Mouse (Mus musculus) limb, embryonic 10.5 days (tissue): ENCODE measurements around the gene Npm3. TPM values are rescaled to one million over a fixed set of nuclear protein-coding genes. Genes with fewer than 3 reads are reported as not detected.

Experiments used
- DNase-seq: peaks from one replicate; pipeline ENCODE4 v3.0.0-alpha.2; 2017; ENCODE audit warnings: low spot score
- H3K27ac ChIP-seq: fragments of 300-500 bp; sonication (generic); 2 replicates; pipeline ENCODE4 v1.5.1; 2016; ENCODE audit warnings: mild to moderate bottlenecking
- H3K27me3 ChIP-seq: fragments of 300-500 bp; sonication (generic); 2 replicates; pipeline ENCODE4 v1.6.1; 2016; ENCODE audit warnings: low read depth, mild to moderate bottlenecking; ENCODE audit not compliant: poor library complexity, severe bottlenecking
- H3K36me3 ChIP-seq: fragments of 300-500 bp; sonication (generic); 2 replicates; pipeline ENCODE4 v1.6.1; 2016; ENCODE audit warnings: mild to moderate bottlenecking, moderate library complexity
- H3K4me1 ChIP-seq: fragments of 300-500 bp; sonication (generic); 2 replicates; pipeline ENCODE4 v1.6.1; 2016
- H3K4me3 ChIP-seq: fragments of 300-500 bp; sonication (generic); 2 replicates; pipeline ENCODE4 v1.5.1; 2016; ENCODE audit warnings: mild to moderate bottlenecking, moderate library complexity
- H3K9me3 ChIP-seq: fragments of 300-500 bp; sonication (generic); replicated peaks from 2 replicates; pipeline ENCODE4 v1.6.1; 2016; ENCODE audit warnings: mild to moderate bottlenecking
- WGBS: fragments of 180-500 bp; shearing (Covaris S2); methylation state at CpG from one replicate; pipeline ENCODE4 v1.1.7; 2016; 5-methylcytosine and 5-hydroxymethylcytosine counted together
- polyA plus RNA-seq: library from polyadenylated mRNA; unstranded; fragments of >200 nt; fragmentation: Nextera tagmentation; extraction: Ambion mirVana; gene quantifications from 2 replicates; pipeline ENCODE4 v1.2.1, GENCODE M21; 2016

The Npm3 gene
- polyA plus RNA-seq, 1 experiment from 2014 or later, result 13.3 TPM

DNA sequence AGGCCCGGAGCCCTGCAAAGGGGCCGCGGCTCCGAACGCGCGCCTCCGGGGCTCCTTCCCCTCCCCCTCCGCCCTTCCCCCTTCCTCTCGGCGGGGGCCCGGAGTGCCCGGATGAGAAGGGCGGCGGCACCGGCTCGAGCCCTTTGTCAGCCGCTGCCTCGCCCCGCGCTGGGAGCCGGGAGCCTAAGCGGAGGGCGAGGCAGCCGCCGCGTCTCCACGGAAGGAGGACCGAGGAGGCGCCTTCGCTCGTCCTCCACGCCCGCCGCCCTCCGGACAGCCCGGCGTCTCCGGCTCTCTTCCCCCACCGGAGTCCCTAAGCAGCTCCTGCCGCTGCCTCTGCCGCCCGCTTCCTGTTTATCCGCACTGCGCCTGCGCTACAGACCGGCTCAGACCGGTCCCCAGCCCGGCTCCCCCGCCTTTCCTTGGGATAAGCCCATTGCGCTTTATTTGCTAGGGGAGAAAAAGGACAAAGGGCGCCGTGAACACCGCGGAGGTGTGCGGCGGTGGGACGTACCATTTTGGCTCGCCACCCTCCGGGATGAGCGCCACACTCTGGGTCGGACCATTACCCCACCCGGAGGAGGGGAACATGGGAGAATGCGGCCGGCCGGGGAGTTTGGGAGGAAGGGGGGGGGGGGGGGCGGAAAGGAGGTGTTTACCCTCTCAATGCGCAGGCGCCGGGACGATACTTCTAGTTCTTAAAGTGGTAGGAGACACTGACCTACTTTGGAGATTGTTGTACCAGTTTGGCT is 34.0 kb upstream of the Npm3 start, which contains the start of gene Mgea5:
Gene Mgea5 (minus strand): TSS at position 657 of the 752 bp plus-strand sequence.
- DNase-seq, result peak; percentile 98
- Histone ChIP-seq H3K4me3 (peak within 1 kb of the TSS; percentile 84), H3K27me3 (no peaks in the 10 kb centered on the region), H3K36me3 (peaks cover 33% of the 10 kb centered on the region), H3K4me1 (peaks cover 25% of the 10 kb centered on the region), H3K9me3 (no peaks in the 10 kb centered on the region), H3K27ac (peak within 1 kb of the TSS; percentile 95)
- under 1% methylated on average over 69 of the region's 71 CpGs for WGBS

GRCm38 (mm10) chr19:45782315-45783001 is 33.1 kb upstream of the Npm3 start:
- peak overlapping the region; percentile 95 for H3K27ac ChIP-seq
- H3K4me3 ChIP-seq, result peak overlapping the region; percentile 84
- WGBS, result under 1% methylated on average over 36 of the region's 36 CpGs
- peaks cover 25% of the 10 kb centered on the region for H3K4me1 ChIP-seq
- DNase-seq, result peak; percentile 76
- H3K27me3 ChIP-seq, result no peaks in the 10 kb centered on the region
- H3K36me3 ChIP-seq, result peaks cover 42% of the 10 kb centered on the region
- no peaks in the 10 kb centered on the region for H3K9me3 ChIP-seq

DNA sequence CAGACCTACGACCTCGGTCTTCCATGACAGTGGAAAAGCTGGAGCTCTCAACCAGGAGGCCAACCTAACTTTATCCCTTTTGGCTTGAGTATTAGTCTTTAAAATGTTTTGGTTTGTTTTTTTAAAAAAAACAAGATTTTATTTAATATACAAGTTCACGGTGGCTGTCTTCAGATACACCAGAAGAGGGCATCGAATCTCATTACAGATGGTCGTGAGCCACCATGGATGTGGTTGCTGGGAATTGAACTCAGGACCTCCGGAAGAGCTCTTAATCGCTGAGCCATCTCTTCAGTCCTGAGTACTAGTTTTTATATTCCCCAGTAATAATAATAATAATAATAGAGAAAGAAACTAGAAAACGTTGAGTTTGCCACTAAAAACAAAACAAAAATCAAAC is 32.3 kb upstream of the Npm3 start:
- Histone ChIP-seq H3K4me1 (peaks cover 25% of the 10 kb centered on the region), H3K27ac (no peak overlapping the region), H3K27me3 (no peaks in the 10 kb centered on the region), H3K36me3 (peaks cover 50% of the 10 kb centered on the region), H3K9me3 (no peaks in the 10 kb centered on the region), H3K4me3 (peak overlapping the region; percentile 84)
- 73% methylated on average over 8 of the region's 8 CpGs for WGBS
- no peak for DNase-seq

DNA sequence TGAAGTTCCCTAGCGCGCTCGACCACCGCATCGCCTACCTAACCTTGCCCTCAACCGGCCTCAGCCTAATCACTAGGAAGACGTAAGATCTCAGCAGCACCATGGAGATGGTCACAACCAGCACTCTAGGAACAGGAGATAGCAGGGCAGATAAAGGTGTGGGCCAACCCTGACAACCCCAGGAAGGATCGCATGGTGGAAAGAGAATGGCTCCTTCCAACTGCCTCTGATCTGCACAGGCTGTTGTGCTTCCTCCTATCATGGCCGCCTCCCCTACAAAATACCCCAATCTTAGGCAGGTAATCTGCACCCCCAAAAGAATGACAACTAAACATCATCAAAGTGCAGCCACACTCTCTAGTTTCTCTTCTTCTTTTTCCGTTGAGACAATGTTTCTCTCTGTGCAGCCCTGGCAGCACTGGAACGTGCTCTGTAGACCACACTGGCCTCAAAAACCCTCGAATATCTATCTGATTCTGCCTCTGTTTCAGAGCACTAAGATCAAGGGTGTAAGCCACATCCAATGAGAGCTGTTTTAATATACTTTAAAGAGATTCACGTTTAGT is 31.0 kb upstream of the Npm3 start:
- Histone ChIP-seq H3K9me3 (no peaks in the 10 kb centered on the region), H3K4me3 (peak overlapping the region; percentile 84; the same call in 1 of the 2 replicates), H3K36me3 (peaks cover 63% of the 10 kb centered on the region), H3K4me1 (peaks cover 25% of the 10 kb centered on the region), H3K27ac (no peak overlapping the region), H3K27me3 (no peaks in the 10 kb centered on the region)
- WGBS, result 91% methylated on average over 13 of the region's 13 CpGs
- DNase-seq, result no peak

GRCm38 (mm10) chr19:45775486-45775885 is 26.1 kb upstream of the Npm3 start:
- no peak for DNase-seq
- Histone ChIP-seq H3K27me3 (no peaks in the 10 kb centered on the region), H3K27ac (no peak overlapping the region), H3K4me1 (peaks cover 3% of the 10 kb centered on the region), H3K9me3 (no peaks in the 10 kb centered on the region), H3K4me3 (no peak overlapping the region), H3K36me3 (peaks cover 100% of the 10 kb centered on the region)
- WGBS, result 77% methylated on average over 2 of the region's 2 CpGs

DNA sequence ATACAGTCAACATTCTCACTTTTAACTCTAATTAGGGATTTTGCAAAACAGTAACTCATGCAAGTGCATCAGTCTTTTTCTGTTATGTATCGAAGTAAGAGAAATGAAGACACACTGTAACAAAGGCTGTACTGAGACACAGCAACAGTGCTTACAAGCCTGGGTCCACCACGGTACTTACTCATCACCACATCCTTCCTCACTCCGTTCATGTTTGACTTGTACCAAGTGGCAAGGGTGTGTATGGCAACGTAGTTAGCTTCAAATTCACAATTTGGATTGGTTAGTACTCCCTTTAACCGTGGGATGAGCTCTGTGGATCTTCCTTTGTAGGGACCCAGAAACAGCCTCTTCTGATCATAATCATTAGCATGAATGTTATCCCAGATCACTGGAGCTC is 22.1 kb upstream of the Npm3 start:
- Histone ChIP-seq H3K27ac (no peak overlapping the region), H3K4me3 (no peak overlapping the region), H3K27me3 (no peaks in the 10 kb centered on the region), H3K9me3 (no peaks in the 10 kb centered on the region), H3K36me3 (peaks cover 100% of the 10 kb centered on the region), H3K4me1 (no peaks in the 10 kb centered on the region)
- 96% methylated on average over 5 of the region's 5 CpGs for WGBS
- no peak for DNase-seq

DNA sequence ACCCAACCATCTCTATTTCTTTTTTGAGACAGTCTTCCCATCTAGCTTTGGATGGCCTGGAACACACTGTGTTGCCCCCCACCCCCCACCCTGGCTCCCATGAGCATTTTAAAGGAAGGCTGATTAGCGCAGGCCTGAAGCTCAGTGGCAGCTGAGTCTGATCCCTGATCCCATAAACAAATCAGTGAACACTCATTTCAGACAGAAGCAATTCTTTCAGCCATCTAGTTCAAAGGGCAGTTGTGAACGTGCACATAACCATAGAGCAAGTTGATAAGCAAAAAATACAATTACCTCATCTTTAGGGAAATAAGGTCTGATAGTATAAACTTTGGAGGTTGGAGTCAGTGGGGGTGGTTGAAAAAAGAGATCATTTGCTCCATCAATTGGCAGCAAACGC is 11.4 kb upstream of the Npm3 start:
- DNase-seq, result no peak
- no peaks in the 10 kb centered on the region for H3K4me1 ChIP-seq
- no peak overlapping the region for H3K4me3 ChIP-seq
- no peaks in the 10 kb centered on the region for H3K9me3 ChIP-seq
- no peaks in the 10 kb centered on the region for H3K27me3 ChIP-seq
- peaks cover 96% of the 10 kb centered on the region for H3K36me3 ChIP-seq
- no peak overlapping the region for H3K27ac ChIP-seq
- WGBS, result 90% methylated on average over 3 of the region's 3 CpGs

- Histone ChIP-seq H3K4me1 (no peaks in the 10 kb centered on the region), H3K36me3 (peaks cover 96% of the 10 kb centered on the region), H3K27ac (no peak overlapping the region), H3K27me3 (no peaks in the 10 kb centered on the region), H3K4me3 (no peak overlapping the region), H3K9me3 (no peaks in the 10 kb centered on the region)
- DNase-seq, result no peak
- 95% methylated on average over 5 of the region's 5 CpGs for WGBS
These were observed 9.3 kb upstream of the Npm3 start for GRCm38 (mm10) chr19:45758671-45759070.

- no peak for DNase-seq
- Histone ChIP-seq H3K4me1 (peaks cover 14% of the 10 kb centered on the region), H3K36me3 (peaks cover 82% of the 10 kb centered on the region), H3K4me3 (no peak overlapping the region), H3K9me3 (no peaks in the 10 kb centered on the region), H3K27me3 (no peaks in the 10 kb centered on the region), H3K27ac (no peak overlapping the region)
- WGBS, result 97% methylated on average over 3 of the region's 3 CpGs
These were observed 4.2 kb upstream of the Npm3 start for GRCm38 (mm10) chr19:45753551-45753950.

DNA sequence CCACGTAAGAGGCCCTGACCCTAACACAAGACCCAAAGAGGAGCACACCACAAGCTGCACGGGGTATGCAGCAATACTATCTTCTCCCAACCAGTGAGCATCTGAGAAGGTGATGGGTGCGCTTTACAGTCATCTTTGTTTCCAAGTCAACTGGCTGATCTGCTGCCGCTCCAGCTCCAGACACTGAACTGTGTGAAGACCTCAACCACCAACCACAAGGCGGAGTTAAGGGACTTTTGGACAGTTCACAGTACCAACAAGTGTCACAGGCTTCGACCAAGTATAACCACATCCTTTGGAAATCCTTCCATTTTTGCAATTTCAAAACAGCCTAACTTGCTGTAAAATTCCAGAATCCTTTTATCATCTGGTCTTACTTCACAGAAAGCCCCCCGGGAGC is 2.5 kb upstream of the Npm3 start:
- Histone ChIP-seq H3K27ac (no peak overlapping the region), H3K36me3 (peaks cover 72% of the 10 kb centered on the region), H3K27me3 (peaks cover 5% of the 10 kb centered on the region; the same call in 1 of the 2 replicates), H3K9me3 (no peaks in the 10 kb centered on the region), H3K4me1 (peaks cover 27% of the 10 kb centered on the region), H3K4me3 (no peak overlapping the region)
- WGBS, result 93% methylated on average over 7 of the region's 7 CpGs
- DNase-seq, result no peak

GRCm38 (mm10) chr19:45748691-45749242 is 624 bp downstream of the Npm3 start:
- H3K4me1 ChIP-seq, result peaks cover 43% of the 10 kb centered on the region
- H3K27me3 ChIP-seq, result peaks cover 36% of the 10 kb centered on the region
- peaks cover 42% of the 10 kb centered on the region for H3K36me3 ChIP-seq
- WGBS, result 2% methylated on average over 33 of the region's 33 CpGs
- DNase-seq, result peak; percentile 58
- H3K4me3 ChIP-seq, result peak overlapping the region; percentile 94
- H3K27ac ChIP-seq, result peak overlapping the region; percentile 90
- H3K9me3 ChIP-seq, result no peaks in the 10 kb centered on the region

DNA sequence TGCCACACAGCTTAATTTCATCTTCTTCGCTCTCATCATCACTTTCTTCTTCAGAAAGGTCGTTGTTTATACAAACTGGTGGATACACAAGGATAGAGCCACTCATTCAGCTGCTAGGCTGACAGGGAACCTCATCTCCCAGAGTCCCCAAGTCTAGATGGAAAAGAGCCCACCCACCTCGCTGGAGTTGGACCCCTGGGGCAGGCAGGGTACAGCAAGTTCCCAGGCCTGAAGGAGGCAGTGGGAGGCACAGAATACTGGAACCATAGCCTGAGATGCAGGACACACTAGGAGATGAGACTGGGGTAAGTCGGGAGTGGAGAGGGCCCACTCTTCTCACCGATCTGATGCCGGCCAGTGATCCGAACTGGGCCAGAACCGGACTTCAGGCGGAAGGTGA is 1.2 kb downstream of the Npm3 start:
- H3K36me3 ChIP-seq, result peaks cover 36% of the 10 kb centered on the region
- WGBS, result 53% methylated on average over 9 of the region's 9 CpGs
- H3K9me3 ChIP-seq, result no peaks in the 10 kb centered on the region
- DNase-seq, result no peak
- peaks cover 45% of the 10 kb centered on the region for H3K4me1 ChIP-seq
- peak overlapping the region; percentile 90; the same call in 1 of the 2 replicates for H3K27ac ChIP-seq
- peaks cover 42% of the 10 kb centered on the region for H3K27me3 ChIP-seq
- H3K4me3 ChIP-seq, result peak overlapping the region; percentile 94
